In the genomic region with DNA sequence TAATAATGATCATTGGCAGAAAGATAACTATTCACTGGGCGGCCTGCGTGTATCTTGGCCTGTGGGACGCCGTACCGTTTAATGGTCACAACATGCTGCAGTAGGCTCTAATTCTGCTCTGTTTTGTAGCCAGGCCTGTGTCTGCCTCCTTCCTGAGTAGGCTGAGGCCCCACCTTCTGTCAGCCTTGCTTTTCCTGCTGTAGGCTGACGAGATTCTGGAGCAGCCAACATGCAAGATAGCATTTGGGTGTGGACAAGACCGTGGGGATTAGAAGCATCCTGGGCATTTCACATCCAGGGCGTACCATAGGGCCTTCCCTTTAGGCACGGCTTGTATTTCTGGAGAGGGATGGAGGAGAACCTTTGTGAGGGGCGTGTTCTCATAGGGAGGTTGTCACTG, we compare ENCODE assay signal across 15 mouse cellular contexts. TPM values are rescaled to one million over a fixed set of nuclear protein-coding genes. Genes with fewer than 3 reads are reported as not detected.
DNase-seq lines count a peak whose midpoint lies in the region; ATAC-seq lines count a peak whose summit lies in the region.
"Had no signal": no experiment of that assay in that cellular context is flagged by ENCODE, and none has a peak within 500 bp of the region (broad histone marks: within the 10 kb centered on the region; RNA-seq: fewer than 3 reads in every experiment).

No protein-coding gene starts in this region.

- no peak for ATAC-seq in embryonic facial prominence, embryonic 15.5 days (ENCODE audit: insufficient number of reproducible peaks, low FRiP score, low TSS enrichment, low read depth)
- ATAC-seq in megakaryocyte, adult 5-6 weeks (ENCODE audit: poor library complexity, severe bottlenecking): no peak
- ATAC-seq in kidney, embryonic 15.5 days (replicated peaks; ENCODE audit: low FRiP score): no peak
- no peak for ATAC-seq in megakaryocyte progenitor cell, adult 5-6 weeks (replicated peaks; ENCODE audit: poor library complexity)
- ATAC-seq: forebrain, embryonic 16.5 days had no signal

- no peak overlapping the region for H3K4me3 ChIP-seq in embryonic facial prominence, embryonic 15.5 days (replicated peaks)
- H3K4me3 ChIP-seq in embryonic facial prominence, embryonic 10.5 days: no peak overlapping the region
- H3K4me3 ChIP-seq in megakaryocyte, embryonic 14.5 days (replicated peaks): peak overlapping the region; percentile 8
- no peak overlapping the region for H3K4me3 ChIP-seq in kidney, embryonic 15.5 days (replicated peaks)
- H3K4me3 ChIP-seq: hindbrain, embryonic 10.5 days had no signal

- H3K27ac ChIP-seq in embryonic facial prominence, embryonic 15.5 days (replicated peaks): 0 out of 2 replicates have a peak overlapping the region, but pooled peaks have one; percentile 34
- no peak overlapping the region; the same call in 1 of the 2 replicates for H3K27ac ChIP-seq in embryonic facial prominence, embryonic 10.5 days (replicated peaks)
- H3K27ac ChIP-seq in kidney, embryonic 15.5 days: peak overlapping the region; percentile 41; the same call in 1 of the 2 replicates
- H3K27ac ChIP-seq: hindbrain, embryonic 10.5 days had no signal

- no peaks in the 10 kb centered on the region for H3K36me3 ChIP-seq in embryonic facial prominence, embryonic 15.5 days
- H3K36me3 ChIP-seq in embryonic facial prominence, embryonic 10.5 days (replicated peaks): no peaks in the 10 kb centered on the region
- no peaks in the 10 kb centered on the region for H3K36me3 ChIP-seq in megakaryocyte, embryonic 14.5 days (replicated peaks; ENCODE audit: low read length)
- H3K36me3 ChIP-seq in kidney, embryonic 15.5 days: no peaks in the 10 kb centered on the region
- H3K36me3 ChIP-seq: hindbrain, embryonic 10.5 days had no signal

- no peaks in the 10 kb centered on the region for H3K9me3 ChIP-seq in embryonic facial prominence, embryonic 15.5 days (replicated peaks)
- no peaks in the 10 kb centered on the region for H3K9me3 ChIP-seq in embryonic facial prominence, embryonic 10.5 days
- no peaks in the 10 kb centered on the region for H3K9me3 ChIP-seq in megakaryocyte, embryonic 14.5 days
- H3K9me3 ChIP-seq in kidney, embryonic 15.5 days (replicated peaks): no peaks in the 10 kb centered on the region
- H3K9me3 ChIP-seq: hindbrain, embryonic 10.5 days had no signal

- no peak overlapping the region for H3K4me2 ChIP-seq in embryonic facial prominence, embryonic 15.5 days (replicated peaks)
- H3K4me2 ChIP-seq in kidney, embryonic 15.5 days: no peak overlapping the region
- H3K4me2 ChIP-seq: liver, embryonic 11.5 days; midbrain, embryonic 11.5 days had no signal

- 65% methylated on average over 10 of the region's 10 CpGs for WGBS in embryonic facial prominence, embryonic 15.5 days
- WGBS in embryonic facial prominence, embryonic 10.5 days: 73% methylated on average over 10 of the region's 10 CpGs
- WGBS in kidney, embryonic 15.5 days: 67% methylated on average over 10 of the region's 10 CpGs

- H3K9ac ChIP-seq in embryonic facial prominence, embryonic 15.5 days: 0 out of 2 replicates have a peak overlapping the region, but pooled peaks have one; percentile 6
- peak overlapping the region; percentile 17; the same call in 1 of the 2 replicates for H3K9ac ChIP-seq in kidney, embryonic 15.5 days

- no peak for DNase-seq in embryonic facial prominence, embryonic 10.5 days (ENCODE audit: low spot score)
- peak; percentile 45 to 59 for DNase-seq in lung, postnatal 4 days
- DNase-seq in B cell, adult 2 months: no peak
- DNase-seq: adrenal gland, adult 8-10 months; cerebellum, adult 2 months; thymus, postnatal 14 days had no signal

- H3K27me3 ChIP-seq in embryonic facial prominence, embryonic 15.5 days: no peaks in the 10 kb centered on the region
- peaks cover 17% of the 10 kb centered on the region; the same call in 1 of the 2 replicates for H3K27me3 ChIP-seq in embryonic facial prominence, embryonic 10.5 days (replicated peaks; ENCODE audit: low read depth, poor library complexity, severe bottlenecking)
- H3K27me3 ChIP-seq in megakaryocyte, embryonic 14.5 days (replicated peaks): peaks cover 18% of the 10 kb centered on the region
- peaks cover 2% of the 10 kb centered on the region; the same call in 1 of the 2 replicates for H3K27me3 ChIP-seq in kidney, embryonic 15.5 days

- H3K4me1 ChIP-seq in embryonic facial prominence, embryonic 15.5 days: peaks cover 21% of the 10 kb centered on the region
- peaks cover 18% of the 10 kb centered on the region for H3K4me1 ChIP-seq in embryonic facial prominence, embryonic 10.5 days
- H3K4me1 ChIP-seq in megakaryocyte, embryonic 14.5 days: peaks cover 49% of the 10 kb centered on the region
- peaks cover 13% of the 10 kb centered on the region for H3K4me1 ChIP-seq in kidney, embryonic 15.5 days

RNA-seq across cellular contexts. Expression of gene Dpm3, which starts 3.3 kb away (rescaled TPM):
- 150 and 173 TPM in 2 replicates for polyA plus RNA-seq in embryonic facial prominence, embryonic 15.5 days (2015; fragmentation: Nextera tagmentation; extraction: Ambion mirVana)
- polyA plus RNA-seq in embryonic facial prominence, embryonic 10.5 days (2016; fragmentation: Nextera tagmentation; extraction: Ambion mirVana): 74.1 and 84.1 TPM in 2 replicates
- 435 and 701 TPM in 2 replicates for polyA plus RNA-seq in megakaryocyte, embryonic 14.5 days (2012; ENCODE audit: insufficient read depth, low replicate concordance)
- total RNA-seq in megakaryocyte, adult 5-6 weeks (2015): 84.6 and 95.5 TPM in 2 replicates
- total RNA-seq in megakaryocyte, adult 5-6 weeks (2017): 72.1 and 82.3 TPM in 2 replicates
- polyA plus RNA-seq in kidney, embryonic 15.5 days (2015; fragmentation: Nextera tagmentation; extraction: Ambion mirVana): 149 and 153 TPM in 2 replicates
- 84.4 and 101 TPM in 2 replicates for total RNA-seq in megakaryocyte progenitor cell, adult 5-6 weeks (2015)
- total RNA-seq in megakaryocyte progenitor cell, adult 5-6 weeks (2017): 80.4 and 135 TPM in 2 replicates

RNA-seq across cellular contexts. Expression of gene Slc50a1, which starts 8.0 kb away (rescaled TPM):
- polyA plus RNA-seq in embryonic facial prominence, embryonic 15.5 days (2015; fragmentation: Nextera tagmentation; extraction: Ambion mirVana): 71.8 and 72.2 TPM in 2 replicates
- 27.2 and 34.2 TPM in 2 replicates for polyA plus RNA-seq in embryonic facial prominence, embryonic 10.5 days (2016; fragmentation: Nextera tagmentation; extraction: Ambion mirVana)
- polyA plus RNA-seq in megakaryocyte, embryonic 14.5 days (2012; ENCODE audit: insufficient read depth, low replicate concordance): 7.0 and 25.0 TPM in 2 replicates
- total RNA-seq in megakaryocyte, adult 5-6 weeks (2015): 42.9 and 68.4 TPM in 2 replicates
- 31.5 and 52.2 TPM in 2 replicates for total RNA-seq in megakaryocyte, adult 5-6 weeks (2017)
- 58.0 and 59.9 TPM in 2 replicates for polyA plus RNA-seq in kidney, embryonic 15.5 days (2015; fragmentation: Nextera tagmentation; extraction: Ambion mirVana)
- total RNA-seq in megakaryocyte progenitor cell, adult 5-6 weeks (2015): 70.1 and 72.0 TPM in 2 replicates
- total RNA-seq in megakaryocyte progenitor cell, adult 5-6 weeks (2017): 49.4 and 65.0 TPM in 2 replicates

RNA-seq across cellular contexts. Expression of gene Trim46, which starts 16.3 kb away (rescaled TPM):
- polyA plus RNA-seq in embryonic facial prominence, embryonic 15.5 days (2015; fragmentation: Nextera tagmentation; extraction: Ambion mirVana): 5.0 and 5.9 TPM in 2 replicates
- 4.0 and 4.7 TPM in 2 replicates for polyA plus RNA-seq in embryonic facial prominence, embryonic 10.5 days (2016; fragmentation: Nextera tagmentation; extraction: Ambion mirVana)
- polyA plus RNA-seq in megakaryocyte, embryonic 14.5 days (2012; ENCODE audit: insufficient read depth, low replicate concordance): 1.8 and 2.1 TPM in 2 replicates
- total RNA-seq in megakaryocyte, adult 5-6 weeks (2015): 0.39 and 0.80 TPM in 2 replicates
- 0.55 TPM in 1 of 2 replicates, not detected in the other for total RNA-seq in megakaryocyte, adult 5-6 weeks (2017)
- 3.4 and 5.2 TPM in 2 replicates for polyA plus RNA-seq in kidney, embryonic 15.5 days (2015; fragmentation: Nextera tagmentation; extraction: Ambion mirVana)
- total RNA-seq in megakaryocyte progenitor cell, adult 5-6 weeks (2015): 1.2 and 1.5 TPM in 2 replicates
- 0.12 and 0.91 TPM in 2 replicates for total RNA-seq in megakaryocyte progenitor cell, adult 5-6 weeks (2017)

RNA-seq across cellular contexts. Expression of gene Krtcap2, which starts 16.7 kb away (rescaled TPM):
- polyA plus RNA-seq in embryonic facial prominence, embryonic 15.5 days (2015; fragmentation: Nextera tagmentation; extraction: Ambion mirVana): 294 and 310 TPM in 2 replicates
- 244 and 262 TPM in 2 replicates for polyA plus RNA-seq in embryonic facial prominence, embryonic 10.5 days (2016; fragmentation: Nextera tagmentation; extraction: Ambion mirVana)
- polyA plus RNA-seq in megakaryocyte, embryonic 14.5 days (2012; ENCODE audit: insufficient read depth, low replicate concordance): 81.0 and 225 TPM in 2 replicates
- 142 and 167 TPM in 2 replicates for total RNA-seq in megakaryocyte, adult 5-6 weeks (2015)
- 159 and 189 TPM in 2 replicates for total RNA-seq in megakaryocyte, adult 5-6 weeks (2017)
- 309 and 321 TPM in 2 replicates for polyA plus RNA-seq in kidney, embryonic 15.5 days (2015; fragmentation: Nextera tagmentation; extraction: Ambion mirVana)
- 284 and 290 TPM in 2 replicates for total RNA-seq in megakaryocyte progenitor cell, adult 5-6 weeks (2015)
- 294 and 304 TPM in 2 replicates for total RNA-seq in megakaryocyte progenitor cell, adult 5-6 weeks (2017)

RNA-seq across cellular contexts. Expression of gene Efna1, which starts 18.5 kb away (rescaled TPM):
- polyA plus RNA-seq in embryonic facial prominence, embryonic 15.5 days (2015; fragmentation: Nextera tagmentation; extraction: Ambion mirVana): 55.8 and 57.4 TPM in 2 replicates
- polyA plus RNA-seq in embryonic facial prominence, embryonic 10.5 days (2016; fragmentation: Nextera tagmentation; extraction: Ambion mirVana): 26.7 and 27.2 TPM in 2 replicates
- polyA plus RNA-seq in megakaryocyte, embryonic 14.5 days (2012; ENCODE audit: insufficient read depth, low replicate concordance): 0.16 TPM in 1 of 2 replicates, not detected in the other
- total RNA-seq in megakaryocyte, adult 5-6 weeks (2015): not detected in 2 replicates
- total RNA-seq in megakaryocyte, adult 5-6 weeks (2017): not detected in 2 replicates
- 66.0 and 66.6 TPM in 2 replicates for polyA plus RNA-seq in kidney, embryonic 15.5 days (2015; fragmentation: Nextera tagmentation; extraction: Ambion mirVana)
- total RNA-seq in megakaryocyte progenitor cell, adult 5-6 weeks (2015): 0.62 TPM in 1 of 2 replicates, not detected in the other
- total RNA-seq in megakaryocyte progenitor cell, adult 5-6 weeks (2017): 0.17 TPM in 1 of 2 replicates, not detected in the other

Comparison
In these comparisons a context has a peak if more than half of its experiments do, and no peak if none do; other contexts are left out.
1. DNase-seq: peak in lung, postnatal 4 days (2 of 2); none in embryonic facial prominence, embryonic 10.5 days (single experiment) and B cell, adult 2 months (0 of 2).